Mouse (Mus musculus) kidney, postnatal 10 days (tissue): ENCODE data around the gene Ffar3.
A peak's percentile ranks its signal among the peaks of the same experiment; 100 is the strongest.

ENCODE experiments used
- DNase-seq: peaks from one replicate; pipeline ENCODE4 v3.0.0; 2021; ENCODE audit warnings: mixed read lengths

Ffar3 gene

DNA sequence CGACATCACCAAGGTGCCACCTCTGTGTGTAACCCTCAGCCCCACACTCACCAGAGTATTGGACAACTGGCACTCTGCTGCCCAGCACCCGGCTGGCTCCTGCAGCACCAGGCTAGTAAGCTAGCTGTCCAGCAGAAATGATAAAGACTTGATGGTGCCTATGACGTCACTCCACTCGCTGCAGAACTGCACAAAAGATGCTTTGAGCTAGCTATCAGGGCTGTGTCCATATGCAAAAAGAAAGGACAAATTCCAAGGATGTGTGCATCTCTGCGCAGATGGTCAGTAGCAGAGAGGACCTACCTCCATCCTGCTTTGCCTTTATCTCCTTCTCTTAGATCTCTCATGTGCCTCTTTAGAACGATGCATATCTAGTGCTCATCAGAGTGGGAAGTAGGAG is at the start of gene Ffar3:
TSS of gene Ffar3 (minus strand) at position 101 of the 400 bp plus-strand sequence.
- no peak for DNase-seq

DNA sequence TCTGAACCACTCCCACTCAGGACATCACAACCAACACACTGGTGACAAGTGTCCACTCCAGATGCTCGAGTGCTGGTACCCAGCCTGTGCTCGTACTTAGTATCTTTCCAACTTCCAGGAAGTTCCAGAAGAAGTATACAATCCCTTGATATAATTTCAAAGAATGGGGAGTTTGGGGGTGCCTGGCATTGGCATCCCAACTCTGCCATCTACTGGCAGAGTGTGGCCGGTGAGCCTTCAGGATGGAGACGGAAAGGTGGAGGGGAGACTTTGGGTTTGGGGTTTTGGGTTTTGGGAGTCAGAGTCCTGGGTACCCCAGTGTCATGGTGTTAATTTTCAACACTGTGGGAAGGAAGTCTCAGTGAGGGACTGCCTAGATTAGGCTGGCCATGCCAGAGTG is 48.1 kb upstream of the Ffar3 start:
- no peak for DNase-seq

DNA sequence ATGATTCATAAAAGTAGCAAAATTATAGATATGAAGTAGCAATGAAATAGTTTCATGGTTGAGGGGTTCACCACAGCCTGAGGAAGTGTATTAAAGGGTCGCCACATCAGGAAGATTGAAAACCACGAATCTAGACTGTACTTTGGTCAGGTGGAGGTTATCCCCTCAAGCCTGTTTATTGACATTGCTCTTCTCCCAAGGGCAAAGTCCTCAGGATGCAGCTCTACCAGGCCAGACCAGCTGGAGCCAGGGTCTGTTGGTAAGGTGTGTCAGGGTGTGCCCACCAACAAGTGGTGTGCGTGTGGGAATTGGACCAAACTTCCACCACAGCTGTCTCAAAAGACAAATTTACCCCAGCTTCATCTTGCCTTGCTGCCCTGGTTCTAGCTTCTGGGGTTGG is 39.2 kb upstream of the Ffar3 start:
- DNase-seq = no peak

DNA sequence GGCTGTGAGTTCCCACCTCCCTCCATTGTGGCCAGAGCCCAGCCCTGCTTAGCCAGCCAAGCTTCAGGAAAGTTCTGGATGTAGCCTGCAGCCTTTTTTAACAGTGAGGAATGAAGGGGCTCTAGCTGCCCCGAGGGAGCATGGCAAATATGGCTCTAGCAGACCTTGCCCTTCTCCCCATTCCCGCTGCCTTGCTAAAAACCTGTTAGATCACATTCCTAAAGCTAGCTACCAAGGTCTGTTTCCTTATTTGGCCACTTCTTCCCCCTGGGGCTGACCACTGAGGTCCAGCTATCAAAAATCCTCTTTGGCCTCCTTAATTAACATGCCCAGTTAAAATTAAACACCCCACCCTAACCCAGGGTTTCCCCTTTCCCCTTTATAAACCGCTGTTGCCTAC is 36.5 kb upstream of the Ffar3 start:
- DNase-seq = peak; percentile 23

DNA sequence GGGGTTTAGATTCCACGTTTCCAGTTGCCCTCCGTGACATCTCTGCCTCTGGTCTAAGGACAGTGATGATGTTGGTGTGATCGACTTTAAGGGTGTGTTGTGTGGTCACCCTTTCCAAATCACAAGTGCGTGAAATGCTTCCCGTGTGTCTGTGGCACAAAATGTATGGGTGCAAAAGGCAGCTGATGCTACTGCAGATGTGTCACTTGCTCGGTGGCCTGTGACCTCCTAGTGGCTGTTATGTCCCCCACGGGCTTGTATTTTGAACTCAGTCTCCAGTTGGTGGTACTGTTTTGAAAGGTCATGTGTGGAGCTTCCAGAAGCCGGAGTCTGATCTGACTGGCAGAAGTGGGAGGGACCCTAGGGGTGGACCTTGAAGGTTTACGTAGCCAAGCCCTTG is 35.8 kb upstream of the Ffar3 start:
- DNase-seq = no peak

DNA sequence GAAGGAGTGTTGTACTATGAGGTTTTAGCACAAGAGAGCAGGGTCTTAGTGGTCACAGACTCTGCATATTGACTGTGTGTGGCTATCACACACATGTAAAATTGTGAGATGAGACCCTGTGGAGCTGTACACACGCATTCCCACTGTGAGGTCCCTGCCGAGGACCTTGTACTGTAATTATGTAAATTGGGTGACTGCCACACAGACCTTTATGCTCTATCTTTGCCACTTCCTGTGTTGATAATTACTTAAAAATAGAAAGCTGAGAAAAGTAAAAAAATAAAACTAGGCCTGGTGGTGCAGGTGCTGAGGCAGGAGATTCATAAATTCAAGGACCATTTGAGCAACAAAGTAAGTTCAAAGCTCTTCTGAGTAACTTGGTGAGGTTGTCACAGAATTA is 34.7 kb upstream of the Ffar3 start:
- no peak for DNase-seq

DNA sequence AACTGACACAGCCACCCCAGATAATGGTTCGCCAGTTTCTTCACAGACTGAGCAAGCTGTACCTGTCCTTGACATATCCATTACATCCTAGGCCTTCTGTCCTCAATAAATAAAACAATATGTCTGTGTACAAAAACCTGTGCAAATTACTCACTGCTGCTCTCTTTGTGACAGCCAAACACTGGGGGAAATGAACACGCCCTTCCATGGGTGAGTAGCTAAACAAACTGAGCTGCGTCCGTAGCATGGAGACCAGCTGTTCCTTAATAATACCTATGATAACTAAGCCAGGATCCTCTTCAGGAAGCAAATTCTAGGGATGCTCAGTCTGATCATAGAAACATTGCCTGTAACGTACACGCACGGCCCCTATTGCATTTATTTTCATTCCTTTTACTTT is 32.8 kb upstream of the Ffar3 start:
- DNase-seq = no peak

DNA sequence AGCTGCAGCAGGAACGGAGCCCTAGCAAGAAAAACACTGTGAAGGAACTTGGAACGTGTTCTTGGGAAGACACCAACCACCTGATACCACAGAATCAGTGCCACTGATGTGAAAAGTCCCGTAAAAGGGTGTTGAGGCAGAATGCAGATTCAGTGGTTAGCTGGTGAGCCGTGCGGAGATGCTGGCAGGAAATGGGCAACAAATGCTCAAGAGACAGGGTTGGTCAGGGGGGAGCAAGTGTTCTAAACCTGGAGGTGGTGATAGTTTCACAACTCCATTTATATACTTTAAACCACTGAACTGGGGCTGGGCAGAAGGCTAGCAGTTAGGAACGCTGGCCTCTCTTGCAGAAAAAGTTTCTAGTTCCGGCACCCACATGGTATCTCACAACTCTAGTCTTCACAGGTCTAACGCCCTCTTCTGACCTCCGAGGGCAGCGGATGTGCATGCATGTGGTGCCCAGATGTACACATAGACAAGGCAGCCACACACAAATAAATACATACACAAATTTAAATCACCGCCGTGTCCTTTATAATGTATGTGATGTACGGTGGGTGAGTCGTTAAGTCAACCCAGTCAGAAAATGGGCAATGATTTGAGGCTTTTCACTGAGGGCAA is 31.7 kb upstream of the Ffar3 start:
- DNase-seq = no peak

DNA sequence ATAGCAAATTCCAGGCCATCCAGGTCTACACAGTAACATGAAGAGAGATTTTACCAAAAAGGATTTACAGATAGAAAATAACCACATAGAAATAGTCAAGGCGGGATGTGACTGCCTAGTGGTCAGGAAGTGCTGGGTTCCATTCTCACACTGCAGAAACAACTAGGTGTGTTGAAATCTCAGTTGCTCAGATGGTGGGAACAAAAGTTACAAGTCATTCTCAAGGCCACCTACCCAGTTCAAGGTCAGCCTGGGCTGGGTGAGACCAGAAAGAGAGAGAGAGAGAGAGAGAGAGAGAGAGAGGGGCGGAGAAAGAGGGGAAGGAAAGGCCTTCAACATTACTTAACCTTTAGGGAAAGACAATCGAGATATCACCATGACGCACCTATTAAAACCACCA is 30.9 kb upstream of the Ffar3 start:
- DNase-seq = no peak

DNA sequence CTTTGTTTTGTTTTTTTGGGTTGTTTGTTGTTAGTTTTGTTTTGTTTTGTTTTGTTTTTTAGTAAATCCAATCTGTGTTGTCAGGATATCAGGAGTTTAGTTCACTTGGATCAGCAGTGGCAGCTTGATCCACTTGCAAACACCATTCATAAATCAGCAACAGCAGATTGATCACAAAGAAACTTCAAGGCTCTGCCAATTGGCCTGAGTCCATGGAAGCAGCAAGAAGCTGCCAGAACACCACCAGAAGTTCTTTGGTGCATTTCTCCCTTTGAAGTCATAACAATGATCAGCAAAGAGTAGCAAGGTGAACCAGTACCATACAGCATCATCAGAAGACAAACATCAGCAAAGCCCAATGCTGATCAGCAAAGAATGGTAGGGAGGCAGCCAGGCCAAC is 28.1 kb upstream of the Ffar3 start:
- no peak for DNase-seq

DNA sequence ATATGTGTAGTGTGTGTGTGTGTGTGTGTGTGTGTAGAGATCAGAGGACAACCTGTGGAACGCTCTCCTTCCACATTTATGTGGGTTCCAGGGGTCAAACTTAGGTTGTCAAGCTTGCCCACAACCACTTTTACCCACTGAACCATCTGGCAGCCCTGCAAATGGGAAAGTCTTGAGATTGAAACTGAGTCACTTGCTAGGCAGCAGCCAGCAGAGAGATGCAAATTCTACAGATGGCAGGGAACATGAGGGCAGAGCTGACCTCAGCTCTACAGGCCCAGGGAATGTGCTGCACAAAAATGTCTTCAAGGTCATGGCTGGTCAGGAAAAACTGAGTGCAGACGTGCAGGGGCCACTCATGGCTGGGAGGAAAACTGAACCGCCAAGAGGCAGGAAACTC is 25.4 kb upstream of the Ffar3 start:
- no peak for DNase-seq

DNA sequence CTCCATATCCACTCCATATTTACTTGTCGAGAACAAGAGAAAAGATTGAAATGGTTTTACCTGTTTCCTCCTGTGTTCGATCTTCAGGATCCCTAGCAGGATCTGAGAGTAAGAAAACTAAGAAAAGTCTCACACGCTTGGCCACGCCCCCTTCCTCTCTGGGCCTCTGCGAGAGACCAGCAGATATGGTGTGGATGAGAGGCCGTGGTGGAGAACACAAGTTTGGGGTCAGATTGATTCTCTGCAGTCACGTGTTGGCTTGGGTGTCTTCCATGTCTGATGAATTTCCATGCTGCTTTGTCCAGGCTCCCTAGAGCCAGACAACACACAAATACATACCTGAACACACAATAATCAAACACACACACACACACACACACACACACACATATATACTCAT is 24.2 kb upstream of the Ffar3 start, which contains the start of gene Cd22:
TSS of gene Cd22 (minus strand) at position 167 of the 400 bp plus-strand sequence.
- DNase-seq = no peak

DNA sequence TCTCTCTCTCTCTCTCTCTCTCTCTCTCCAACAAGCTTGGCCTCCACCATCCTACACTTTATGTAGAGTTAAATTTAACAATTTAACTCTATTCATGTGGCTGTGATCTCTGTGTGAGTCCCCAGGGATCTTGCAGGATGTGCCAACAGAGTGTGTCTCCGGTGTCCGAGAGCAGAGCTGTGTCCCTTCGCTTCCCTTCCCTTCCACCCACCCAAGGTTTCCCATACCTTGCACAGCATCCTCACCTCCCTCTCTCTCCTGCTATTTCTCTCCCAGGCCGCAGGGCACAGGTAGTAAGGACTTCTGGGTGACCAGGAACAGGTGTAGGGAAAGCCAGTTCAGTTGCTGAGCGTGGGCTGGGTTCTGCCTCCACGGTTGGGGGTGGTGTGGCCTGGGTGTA is 23.0 kb upstream of the Ffar3 start:
- DNase-seq = no peak

DNA sequence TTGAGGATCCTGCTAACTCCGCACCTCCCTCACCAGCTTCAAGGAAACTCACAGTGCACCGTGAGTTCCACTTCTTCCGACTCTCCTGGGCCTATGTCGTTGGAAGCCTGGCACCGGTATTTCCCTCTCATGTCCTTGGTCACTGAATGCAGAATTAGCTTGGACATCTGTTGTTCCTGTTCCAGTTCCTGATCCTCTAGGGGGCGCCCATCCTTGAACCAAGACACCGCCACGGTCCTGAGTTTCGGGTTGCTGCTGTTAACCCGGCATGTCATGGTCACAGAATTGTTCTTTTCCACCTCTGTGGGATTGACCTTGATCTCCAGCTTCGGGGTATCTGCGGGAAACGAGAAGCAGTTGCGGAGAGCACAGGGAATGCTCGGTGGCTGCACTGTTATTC is 17.1 kb upstream of the Ffar3 start:
- DNase-seq = peak; percentile 90

DNA sequence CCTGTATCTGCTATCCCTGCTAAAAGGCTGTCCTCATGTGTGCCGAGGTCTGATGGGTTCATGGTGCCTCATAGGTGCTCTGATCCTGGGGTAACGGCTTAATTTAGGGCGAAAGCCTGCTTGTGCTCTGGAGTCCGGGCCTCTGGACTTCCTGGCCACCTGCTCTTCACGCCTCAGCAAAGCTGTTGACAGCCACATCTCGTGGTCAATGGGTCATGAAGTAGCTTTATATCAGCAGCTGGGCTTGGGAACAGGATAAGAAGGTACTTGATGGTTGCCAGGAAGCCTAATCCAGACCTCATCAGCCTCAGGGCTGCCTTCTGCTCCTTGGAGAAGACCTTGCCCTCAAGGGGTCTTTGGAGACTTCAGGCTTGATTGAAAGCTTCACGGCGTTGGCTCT is 7.4 kb upstream of the Ffar3 start:
- no peak for DNase-seq

DNA sequence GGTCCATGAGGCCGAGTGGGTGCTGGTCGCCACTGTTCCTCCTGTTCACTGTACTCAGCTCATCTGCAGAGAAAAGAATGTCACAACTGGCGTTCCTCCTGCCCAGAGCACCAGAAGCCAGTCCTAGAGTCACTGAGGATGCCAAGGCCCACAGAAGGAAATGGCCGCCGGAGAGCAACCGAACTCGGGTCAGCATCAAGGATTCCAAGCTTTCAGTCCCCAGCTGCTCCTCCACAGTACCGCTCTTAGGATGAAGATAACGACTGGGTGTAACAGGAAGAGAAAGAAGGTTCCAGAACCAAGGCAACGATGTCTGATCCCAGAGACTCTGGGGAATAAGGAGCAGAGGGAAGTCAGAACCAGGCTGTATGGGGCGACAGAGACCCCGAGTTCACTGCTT is 5.5 kb upstream of the Ffar3 start, which contains the start of gene Ffar1:
TSS of gene Ffar1 (minus strand) at position 101 of the 400 bp plus-strand sequence.
- no peak for DNase-seq

DNA sequence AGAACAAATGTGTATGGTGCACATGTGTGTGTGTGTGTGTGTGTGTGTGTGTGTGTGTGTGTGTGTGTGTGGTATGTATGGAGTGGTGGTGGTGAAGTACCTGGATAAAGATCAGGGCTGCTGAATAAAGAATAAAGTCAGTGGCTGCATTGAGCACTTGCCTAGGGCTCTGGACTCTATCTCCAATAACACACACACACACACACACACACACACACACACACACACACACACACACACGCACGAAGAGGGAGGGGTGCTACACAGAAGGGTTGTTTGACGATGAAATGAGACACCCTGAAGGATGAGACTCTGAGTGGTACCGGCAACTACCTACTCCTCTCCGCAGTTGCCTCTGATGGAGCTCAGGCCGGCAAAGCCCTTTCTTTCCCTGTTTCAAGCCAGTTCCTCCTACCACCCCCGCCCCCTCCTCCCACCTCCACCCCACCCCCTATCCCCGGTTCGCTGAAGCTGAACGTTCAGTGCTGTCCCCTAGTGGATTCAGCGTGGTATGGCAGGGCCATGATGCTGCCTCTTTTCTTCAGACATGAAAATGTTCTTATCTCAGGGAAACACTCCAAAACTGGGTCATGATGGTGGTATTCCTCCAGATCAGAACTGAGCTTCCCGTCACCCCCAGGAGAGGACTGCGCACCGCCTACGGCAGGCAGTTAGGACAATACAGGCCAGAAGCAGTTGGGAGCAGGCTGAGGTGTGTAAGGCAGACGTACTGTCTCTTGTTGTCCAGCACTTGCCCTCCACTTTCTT is 3.8 kb upstream of the Ffar3 start:
- peak; percentile 72 for DNase-seq

DNA sequence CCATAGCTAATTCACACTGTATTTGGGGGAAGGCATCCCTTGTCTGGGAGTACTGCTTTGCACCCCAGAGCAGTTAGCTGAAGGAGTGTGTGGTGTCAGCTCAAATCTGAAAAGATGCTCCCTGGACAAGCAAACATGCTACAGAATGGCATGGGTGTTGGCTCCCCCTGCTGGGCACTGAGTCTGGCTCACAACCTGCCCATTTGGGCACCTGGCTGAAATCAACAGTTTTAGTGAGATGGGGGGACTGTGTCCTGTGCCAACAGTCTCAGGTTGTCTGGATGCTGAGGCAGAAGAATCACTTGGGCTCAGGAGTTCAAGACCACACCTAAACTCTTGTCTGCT is 3.3 kb upstream of the Ffar3 start:
- DNase-seq = peak; percentile 87

DNA sequence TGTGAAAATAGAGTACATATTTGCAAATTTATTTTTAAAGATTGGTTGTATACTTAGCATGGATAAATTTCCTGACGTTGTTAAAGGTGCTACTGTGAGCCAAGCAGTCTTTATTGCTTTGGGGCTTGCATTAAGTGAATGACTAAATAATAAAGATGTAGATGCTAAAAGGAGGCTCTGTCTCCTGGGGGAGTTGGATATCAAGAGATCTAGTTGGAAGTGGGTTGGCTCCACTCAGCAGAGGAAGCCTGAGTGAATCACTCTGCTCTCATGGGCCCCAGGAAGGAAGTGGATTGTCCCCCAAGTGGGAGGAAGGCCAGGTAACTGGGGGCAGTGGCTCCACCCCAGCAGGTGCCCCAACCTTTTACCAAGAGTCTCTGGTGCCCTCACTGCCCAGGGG is 1.8 kb upstream of the Ffar3 start:
- DNase-seq = no peak

DNA sequence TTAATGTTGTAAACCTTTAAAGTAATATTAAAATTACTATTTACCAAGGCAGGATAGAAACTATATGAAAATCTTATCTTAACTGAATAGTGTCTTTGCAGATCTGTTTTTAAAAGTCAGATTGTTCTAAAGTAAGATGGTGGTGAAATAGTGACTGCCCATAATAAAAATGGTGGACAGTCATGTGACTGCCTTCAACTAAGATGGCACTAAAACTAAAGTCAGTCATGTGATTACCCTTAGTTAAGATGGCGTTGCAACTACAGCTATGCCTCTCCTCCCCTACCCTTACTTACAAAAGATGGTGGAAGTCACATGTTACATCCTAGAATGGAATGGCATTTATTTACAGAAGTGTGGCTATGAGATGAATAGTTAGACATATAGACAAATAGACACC is 4.6 kb downstream of the Ffar3 start:
- no peak for DNase-seq

DNA sequence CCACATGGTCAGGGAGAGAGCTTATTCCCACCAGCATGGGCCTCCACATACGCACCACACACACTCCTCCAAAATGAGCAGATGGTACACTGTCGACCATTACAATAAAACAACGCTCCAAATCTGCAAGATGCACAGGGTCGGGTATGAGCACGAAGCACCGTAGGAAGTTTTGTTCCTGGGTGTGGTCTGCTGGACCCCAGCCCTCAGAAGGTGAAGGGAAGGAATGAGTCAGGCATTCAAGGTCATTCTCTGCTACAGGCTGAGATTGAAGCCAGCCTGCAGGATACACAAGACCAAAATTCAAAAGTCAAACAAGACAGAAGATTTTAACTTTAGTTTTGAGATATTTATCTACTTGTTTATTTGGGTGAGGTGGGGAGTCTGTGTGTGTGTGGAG is 8.0 kb downstream of the Ffar3 start:
- DNase-seq = no peak

DNA sequence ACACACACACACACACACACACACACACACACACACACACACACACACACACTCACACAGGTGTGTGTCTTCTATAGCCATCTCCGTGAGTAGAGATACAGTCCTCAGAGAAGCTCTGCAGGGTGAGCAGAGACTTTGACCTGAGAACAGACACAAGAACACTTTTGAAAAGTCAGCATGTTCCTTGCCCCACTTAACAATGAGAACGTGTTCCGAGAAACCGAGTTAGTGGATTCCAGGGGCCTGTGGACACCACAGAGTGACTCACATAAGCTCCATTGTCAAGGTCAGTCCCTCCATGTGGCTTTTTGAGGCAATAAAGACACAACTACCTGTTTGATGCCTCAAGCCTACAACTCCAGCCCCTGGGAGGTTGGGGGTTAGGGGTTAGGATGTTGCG is 8.6 kb downstream of the Ffar3 start:
- no peak for DNase-seq

DNA sequence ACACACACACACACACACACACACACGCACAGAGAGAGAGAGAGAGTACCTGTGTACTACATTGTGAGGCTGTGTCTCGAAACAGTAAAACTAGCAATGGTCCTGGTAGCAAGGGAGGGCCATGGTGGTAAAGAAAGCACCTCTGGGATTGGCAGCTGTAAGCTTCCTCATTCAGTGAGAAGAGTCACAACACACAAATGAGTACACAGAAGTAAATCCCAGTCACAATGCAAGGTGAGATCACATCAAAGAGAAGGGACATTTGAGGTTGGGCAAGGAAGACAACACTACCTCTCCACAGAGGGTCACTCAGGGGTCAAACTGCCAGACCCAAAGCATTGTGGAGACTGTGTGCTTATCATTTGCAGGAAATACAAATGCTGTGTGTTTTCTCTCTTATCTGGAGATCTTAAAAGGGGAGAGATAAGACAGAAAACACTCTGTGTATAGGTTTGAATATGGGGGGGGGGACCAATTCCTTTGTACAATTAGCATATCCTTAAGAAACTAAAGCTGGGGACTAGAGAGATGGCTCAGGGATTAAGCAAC is 9.4 kb downstream of the Ffar3 start:
- DNase-seq = no peak

DNA sequence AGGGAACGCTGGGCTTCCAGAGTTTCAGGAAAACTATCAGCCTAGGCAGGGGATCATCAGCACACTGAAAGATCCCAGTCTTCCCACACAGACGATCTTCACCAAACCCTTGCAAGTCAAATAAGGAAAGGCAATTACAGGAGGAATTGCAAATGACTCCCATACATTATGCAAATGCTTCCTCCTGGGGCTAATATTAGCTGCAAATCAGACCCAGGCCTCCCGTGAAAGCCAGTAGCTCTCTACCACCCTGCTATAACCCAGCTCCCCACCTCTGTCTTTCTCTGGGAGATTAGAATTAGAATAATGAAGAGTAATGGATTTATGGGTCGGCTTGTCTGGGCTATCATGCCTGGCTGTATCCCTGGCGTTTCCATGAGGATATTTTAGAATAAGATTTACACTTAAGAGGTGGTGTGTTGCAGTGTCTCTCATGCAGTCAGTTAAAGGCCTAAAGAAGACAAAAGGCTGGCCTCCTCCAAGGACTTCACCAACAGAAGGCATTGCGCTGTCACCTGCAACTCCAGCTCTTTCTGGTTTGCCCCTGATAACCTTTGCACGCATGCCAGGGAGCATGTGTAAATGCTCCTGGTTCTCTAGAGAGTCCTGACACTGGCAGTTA is 11.2 kb downstream of the Ffar3 start:
- no peak for DNase-seq
